Mouse (Mus musculus) ES-E14 (cell line): ENCODE measurements at regions not wholly inside any gene's neighbourhood (a gene's known extent, or its start where the extent isn't known, plus 50 kb on each side); places are given as distances from the start of the nearest gene placed in this dataset.

Experiments
- CHD2 ChIP-seq: IDR thresholded peaks from 2 replicates; pipeline ENCODE4 v1.6.1; 2014; ENCODE audit warnings: mild to moderate bottlenecking, low read depth, low read length, inconsistent platforms
- HCFC1 ChIP-seq: IDR thresholded peaks from 2 replicates; pipeline ENCODE4 v1.6.1; 2012; ENCODE audit warnings: low read length, inconsistent platforms, borderline replicate concordance; ENCODE audit not compliant: insufficient read depth
- ZC3H11A ChIP-seq: IDR thresholded peaks from 2 replicates; pipeline ENCODE4 v1.6.1; 2012; ENCODE audit warnings: low read depth, mild to moderate bottlenecking, inconsistent platforms, low read length, borderline replicate concordance
- ZNF384 ChIP-seq: IDR thresholded peaks from 2 replicates; pipeline ENCODE4 v1.6.1; 2012; ENCODE audit warnings: low read depth, low read length, inconsistent platforms

DNA sequence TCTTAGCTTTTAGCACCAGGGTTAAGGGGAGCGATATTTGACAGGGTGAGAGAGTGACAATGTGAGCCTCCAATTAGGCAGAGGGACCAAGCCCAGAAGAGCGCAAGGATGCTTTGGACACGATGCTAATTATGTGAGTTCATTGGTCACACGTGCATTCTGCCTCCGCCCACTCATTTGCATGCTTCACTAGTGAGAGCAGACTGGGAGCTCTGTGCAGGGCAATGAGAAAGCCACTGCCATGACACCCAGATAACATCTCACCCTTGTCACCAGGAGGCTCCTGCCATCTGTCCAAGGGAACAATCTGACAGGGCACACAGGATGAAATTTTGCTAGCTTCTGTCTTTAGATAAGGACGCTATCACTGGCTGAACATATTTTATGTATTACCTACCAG lies 165.8 kb upstream of the Sox14 start:
- TF ChIP-seq ZC3H11A = no peak
- TF ChIP-seq CHD2 = no peak
- TF ChIP-seq ZNF384 = no peak
- no peak for TF ChIP-seq HCFC1
